Mouse (Mus musculus) hindbrain, embryonic 16.5 days (tissue): ENCODE measurements around the gene Gm7697. TPM values are rescaled to one million over a fixed set of nuclear protein-coding genes. Genes with fewer than 3 reads are reported as not detected.
"Not testable (repeated sequence)": the region's sequence is repeated elsewhere in the genome, so short reads cannot be mapped to it uniquely, and the experiment has no call there.

Experiments used
- ATAC-seq: fragments of 200-750 bp; cut with Nextera tagmentation; 2 replicates; pipeline ENCODE4 v1.8.0; 2017; ENCODE audit warnings: moderate TSS enrichment, moderate library complexity
- H3K27ac ChIP-seq: fragments of 300-500 bp; sonication (generic); 2 replicates; pipeline ENCODE4 v1.5.1; 2014; ENCODE audit warnings: low read depth, mild to moderate bottlenecking, control low read depth, low read length, moderate library complexity
- H3K27me3 ChIP-seq: fragments of 300-500 bp; sonication (generic); replicated peaks from 2 replicates; pipeline ENCODE4 v1.6.1; 2014; ENCODE audit warnings: low read length; ENCODE audit not compliant: control insufficient read depth, insufficient read depth
- H3K36me3 ChIP-seq: fragments of 300-500 bp; sonication (generic); 2 replicates; pipeline ENCODE4 v1.6.1; 2014; ENCODE audit warnings: mild to moderate bottlenecking, low read length, moderate library complexity, mixed read lengths; ENCODE audit not compliant: control insufficient read depth, insufficient read depth
- H3K4me1 ChIP-seq: fragments of 300-500 bp; sonication (generic); 2 replicates; pipeline ENCODE4 v1.6.1; 2014; ENCODE audit warnings: low read depth, low read length; ENCODE audit not compliant: control insufficient read depth, insufficient read depth
- H3K4me2 ChIP-seq: fragments of 300-500 bp; sonication (generic); 2 replicates; pipeline ENCODE4 v1.6.1; 2014; ENCODE audit warnings: mild to moderate bottlenecking, low read length, control low read depth, moderate library complexity
- H3K4me3 ChIP-seq: fragments of 300-500 bp; sonication (generic); 2 replicates; pipeline ENCODE4 v1.5.1; 2014; ENCODE audit warnings: mild to moderate bottlenecking, low read length, control low read depth, moderate library complexity
- H3K9ac ChIP-seq: fragments of 300-500 bp; sonication (generic); 2 replicates; pipeline ENCODE4 v1.6.1; 2014; ENCODE audit warnings: low read depth, mild to moderate bottlenecking, control low read depth, low read length, moderate library complexity
- H3K9me3 ChIP-seq: fragments of 300-500 bp; sonication (generic); 2 replicates; pipeline ENCODE4 v1.6.1; 2014; ENCODE audit warnings: mild to moderate bottlenecking, low read length, moderate library complexity; ENCODE audit not compliant: control insufficient read depth
- WGBS: fragments of 180-500 bp; shearing (Covaris S2); extraction: QIAGEN DNeasy Blood & Tissue Kit; methylation state at CpG from one replicate; pipeline ENCODE4 v1.1.7; 2014; 5-methylcytosine and 5-hydroxymethylcytosine counted together
- polyA plus RNA-seq: library from polyadenylated mRNA; unstranded; fragments of >200 nt; fragmentation: Nextera tagmentation; extraction: Ambion mirVana; gene quantifications from 2 replicates; pipeline ENCODE4 v1.2.1, GENCODE M21; 2015

Gm7697 gene
- polyA plus RNA-seq: not detected in 2 replicates

GRCm38 (mm10) chr8:69522876-69523275 is at the start of gene Gm7697:
Gene Gm7697 (minus strand): TSS chr8:69522976.
- H3K4me3 ChIP-seq, H3K4me1 ChIP-seq, H3K4me2 ChIP-seq, H3K36me3 ChIP-seq, H3K9ac ChIP-seq, H3K9me3 ChIP-seq, H3K27ac ChIP-seq, ATAC-seq, H3K27me3 ChIP-seq: not testable (repeated sequence)
- 95% methylated on average over 1 of the region's 3 CpGs for WGBS

GRCm38 (mm10) chr8:69551249-69551648 is 28.5 kb upstream of the Gm7697 start:
- H3K9me3 ChIP-seq, ATAC-seq, H3K9ac ChIP-seq, H3K4me1 ChIP-seq, H3K36me3 ChIP-seq, H3K27me3 ChIP-seq, H3K4me3 ChIP-seq, H3K4me2 ChIP-seq, H3K27ac ChIP-seq: not testable (repeated sequence)
- WGBS: 48% methylated on average over 2 of the region's 2 CpGs

GRCm38 (mm10) chr8:69549556-69549955 is 26.8 kb upstream of the Gm7697 start:
- not testable (repeated sequence) for H3K4me3 ChIP-seq, ATAC-seq

GRCm38 (mm10) chr8:69548114-69548513 is 25.3 kb upstream of the Gm7697 start:
- not testable (repeated sequence) for H3K9me3 ChIP-seq, ATAC-seq

More at GRCm38 (mm10) chr8:69549556-69549955, 26.8 kb upstream of the Gm7697 start:
- not testable (repeated sequence) for H3K9me3 ChIP-seq, H3K4me1 ChIP-seq, H3K27me3 ChIP-seq, H3K27ac ChIP-seq, H3K4me2 ChIP-seq, H3K9ac ChIP-seq, H3K36me3 ChIP-seq
- WGBS: 9% methylated on average over 8 of the region's 8 CpGs

GRCm38 (mm10) chr8:69547208-69547607 is 24.4 kb upstream of the Gm7697 start:
- not testable (repeated sequence) for H3K4me3 ChIP-seq, H3K27me3 ChIP-seq, H3K27ac ChIP-seq, ATAC-seq, H3K36me3 ChIP-seq, H3K9ac ChIP-seq, H3K9me3 ChIP-seq, H3K4me1 ChIP-seq, H3K4me2 ChIP-seq
- WGBS: 79% methylated on average over 7 of the region's 7 CpGs

More at GRCm38 (mm10) chr8:69548114-69548513, 25.3 kb upstream of the Gm7697 start:
- not testable (repeated sequence) for H3K4me1 ChIP-seq, H3K27ac ChIP-seq, H3K27me3 ChIP-seq, H3K4me3 ChIP-seq, H3K36me3 ChIP-seq, H3K9ac ChIP-seq, H3K4me2 ChIP-seq
- WGBS: 94% methylated on average over 3 of the region's 3 CpGs

GRCm38 (mm10) chr8:69545020-69545419 is 22.2 kb upstream of the Gm7697 start:
- not testable (repeated sequence) for H3K9me3 ChIP-seq, H3K4me1 ChIP-seq, H3K4me3 ChIP-seq, H3K4me2 ChIP-seq, H3K36me3 ChIP-seq, H3K27ac ChIP-seq, ATAC-seq, H3K27me3 ChIP-seq, H3K9ac ChIP-seq
- WGBS: 25% methylated on average over 1 of the region's 1 CpGs

- H3K4me2 ChIP-seq, H3K4me3 ChIP-seq, H3K27me3 ChIP-seq, H3K9ac ChIP-seq, ATAC-seq, H3K36me3 ChIP-seq, H3K27ac ChIP-seq, H3K4me1 ChIP-seq, H3K9me3 ChIP-seq: not testable (repeated sequence)
- WGBS: 83% methylated on average over 13 of the region's 13 CpGs
Measured at GRCm38 (mm10) chr8:69544511-69544910, 21.7 kb upstream of the Gm7697 start.

- H3K36me3 ChIP-seq, H3K27ac ChIP-seq, H3K9ac ChIP-seq, H3K4me1 ChIP-seq, H3K27me3 ChIP-seq, ATAC-seq, H3K4me3 ChIP-seq, H3K4me2 ChIP-seq, H3K9me3 ChIP-seq: not testable (repeated sequence)
- 93% methylated on average over 4 of the region's 6 CpGs for WGBS
Measured at GRCm38 (mm10) chr8:69543984-69544383, 21.2 kb upstream of the Gm7697 start.

GRCm38 (mm10) chr8:69540764-69541163 is 18.0 kb upstream of the Gm7697 start:
- peak; percentile 37; the same call in 1 of the 2 replicates for ATAC-seq
- not testable (repeated sequence) for H3K4me2 ChIP-seq, H3K4me1 ChIP-seq, H3K9ac ChIP-seq, H3K27me3 ChIP-seq, H3K36me3 ChIP-seq, H3K4me3 ChIP-seq, H3K27ac ChIP-seq, H3K9me3 ChIP-seq
- 90% methylated on average over 7 of the region's 7 CpGs for WGBS

- H3K27me3 ChIP-seq, H3K9me3 ChIP-seq, H3K9ac ChIP-seq, ATAC-seq, H3K27ac ChIP-seq, H3K4me1 ChIP-seq, H3K36me3 ChIP-seq, H3K4me3 ChIP-seq, H3K4me2 ChIP-seq: not testable (repeated sequence)
- WGBS: 62% methylated on average over 1 of the region's 1 CpGs
Measured at GRCm38 (mm10) chr8:69540331-69540730, 17.6 kb upstream of the Gm7697 start.
